Mouse (Mus musculus): ENCODE data around the gene Tspan5.

- TF ChIP-seq POLR2A (IDR thresholded peaks at IDR 0.05; ENCODE audit: low read depth, low read length), result no peak
- TF ChIP-seq CTCF (conservative IDR thresholded peaks at IDR 0.05; ENCODE audit: insufficient read depth, insufficient read length, low read depth, low read length), result no peak
These were observed 112.2 kb downstream of the Tspan5 start for GRCm38 (mm10) chr3:138853996-138854836.
